Mouse (Mus musculus) thymus, adult 2 months (tissue): ENCODE measurements around the gene Cenpk. TPM values are rescaled to one million over a fixed set of nuclear protein-coding genes. Genes with fewer than 3 reads are reported as not detected.

Experiments
- DNase-seq: peaks from one replicate; pipeline ENCODE4 v3.0.0; 2021
- H3K27ac ChIP-seq: fragments of 200-500 bp; 2 replicates; pipeline ENCODE4 v1.5.1; 2012; ENCODE audit warnings: low read length, control low read depth; ENCODE audit not compliant: control insufficient read depth, insufficient read depth
- H3K27me3 ChIP-seq: fragments of 200-500 bp; 2 replicates; pipeline ENCODE4 v1.6.1; 2012; ENCODE audit warnings: mild to moderate bottlenecking, low read length, moderate library complexity, mixed read lengths; ENCODE audit not compliant: control insufficient read depth, insufficient read depth
- H3K36me3 ChIP-seq: fragments of 200-500 bp; 2 replicates; pipeline ENCODE4 v1.6.1; 2012; ENCODE audit warnings: mild to moderate bottlenecking, low read length, moderate library complexity; ENCODE audit not compliant: control insufficient read depth, insufficient read depth
- H3K4me1 ChIP-seq: fragments of 200-500 bp; replicated peaks from 2 replicates; pipeline ENCODE4 v1.6.1; 2012; ENCODE audit warnings: low read length; ENCODE audit not compliant: control insufficient read depth, insufficient read depth
- H3K4me3 ChIP-seq: fragments of 200-500 bp; 2 replicates; pipeline ENCODE4 v1.5.1; 2012; ENCODE audit warnings: mild to moderate bottlenecking, low read length, control low read depth, moderate library complexity; ENCODE audit not compliant: control insufficient read depth, insufficient read depth
- CTCF ChIP-seq: fragments of 200-500 bp; IDR thresholded peaks from 2 replicates; pipeline ENCODE4 v1.5.1; 2012; ENCODE audit warnings: mild to moderate bottlenecking, control low read depth, low read length, moderate library complexity, borderline replicate concordance; ENCODE audit not compliant: control insufficient read depth, poor library complexity, insufficient read depth; ENCODE audit errors: extremely low read depth
- POLR2A ChIP-seq: fragments of 200-500 bp; IDR thresholded peaks from 2 replicates; pipeline ENCODE4 v1.6.1; 2012; ENCODE audit warnings: mild to moderate bottlenecking, low read length, control low read depth, moderate library complexity; ENCODE audit not compliant: control insufficient read depth, poor library complexity, insufficient read depth; ENCODE audit errors: extremely low read depth
- WGBS: fragments of 180-500 bp; shearing (Covaris S2); methylation state at CpG from one replicate; pipeline ENCODE4 v1.1.7; 2018; 5-methylcytosine and 5-hydroxymethylcytosine counted together
- polyA plus RNA-seq: library from polyadenylated mRNA; depleted of rRNA; stranded (reverse); fragments of >200 nt; gene quantifications from 2 replicates; pipeline ENCODE4 v1.2.3, GENCODE M21; 2012

The Cenpk gene
- polyA plus RNA-seq, 1 experiment = 0.54 TPM

DNA sequence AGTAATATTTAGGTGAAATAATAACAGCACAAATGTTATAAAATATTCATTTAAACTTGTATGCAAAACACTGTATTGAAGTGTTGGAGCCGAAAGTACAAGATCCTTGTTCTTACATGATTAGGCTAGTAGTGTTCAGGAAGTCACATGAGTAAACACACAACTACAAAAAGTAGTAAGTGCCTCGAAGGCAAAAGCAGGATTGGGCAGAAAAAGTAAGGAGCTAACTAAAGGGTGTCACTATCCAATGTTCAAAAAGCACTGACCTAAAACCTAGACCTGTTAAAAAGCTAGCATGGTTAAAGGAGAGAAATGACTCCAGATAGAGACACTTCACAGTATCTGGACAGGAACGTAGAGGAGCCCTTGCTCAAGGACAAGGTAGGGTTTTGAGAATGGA lies 933 bp upstream of the Cenpk start:
- TF ChIP-seq CTCF (no peak), POLR2A (no peak)
- Histone ChIP-seq H3K27ac (no peak overlapping the region), H3K36me3 (no peaks in the 10 kb centered on the region; the same call in none of the 2 replicates), H3K4me1 (no peaks in the 10 kb centered on the region), H3K27me3 (no peaks in the 10 kb centered on the region), H3K4me3 (no peak overlapping the region)
- WGBS = 16% methylated on average over 3 of the region's 3 CpGs
- DNase-seq = no peak

GRCm38 (mm10) chr13:104229181-104229580 lies 770 bp downstream of the Cenpk start:
- no peak for DNase-seq
- Histone ChIP-seq H3K36me3 (peaks cover 3% of the 10 kb centered on the region), H3K27me3 (no peaks in the 10 kb centered on the region), H3K4me3 (peak overlapping the region; percentile 60), H3K4me1 (no peaks in the 10 kb centered on the region), H3K27ac (no peak overlapping the region)
- WGBS = 4% methylated on average over 15 of the region's 15 CpGs
- no peak for TF ChIP-seq POLR2A
- TF ChIP-seq CTCF = no peak

DNA sequence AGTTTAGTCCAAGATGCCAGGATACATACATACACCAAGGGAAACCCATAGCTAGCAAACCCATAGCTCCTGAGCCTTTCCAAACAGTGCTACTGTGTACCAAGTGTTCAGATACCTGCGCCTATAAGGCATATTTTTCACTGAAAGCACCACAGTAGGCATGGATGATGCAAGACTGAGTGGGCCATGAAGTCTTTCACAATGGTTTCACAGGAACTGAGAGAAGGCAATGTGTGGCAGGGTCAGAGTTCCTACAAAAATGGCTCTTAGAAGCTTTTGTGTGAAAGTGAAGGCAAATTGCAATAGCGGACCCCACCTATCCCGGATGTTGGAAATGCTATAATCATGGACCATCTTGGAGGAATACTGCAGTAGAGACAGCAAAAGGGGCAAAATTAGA lies 30.6 kb downstream of the Cenpk start:
- H3K4me3 ChIP-seq = no peak overlapping the region
- 95% methylated on average over 3 of the region's 3 CpGs for WGBS
- H3K27ac ChIP-seq = no peak overlapping the region
- DNase-seq = no peak
- TF ChIP-seq CTCF (no peak), POLR2A (no peak)
- H3K36me3 ChIP-seq = no peaks in the 10 kb centered on the region
- H3K4me1 ChIP-seq = no peaks in the 10 kb centered on the region
- no peaks in the 10 kb centered on the region for H3K27me3 ChIP-seq

DNA sequence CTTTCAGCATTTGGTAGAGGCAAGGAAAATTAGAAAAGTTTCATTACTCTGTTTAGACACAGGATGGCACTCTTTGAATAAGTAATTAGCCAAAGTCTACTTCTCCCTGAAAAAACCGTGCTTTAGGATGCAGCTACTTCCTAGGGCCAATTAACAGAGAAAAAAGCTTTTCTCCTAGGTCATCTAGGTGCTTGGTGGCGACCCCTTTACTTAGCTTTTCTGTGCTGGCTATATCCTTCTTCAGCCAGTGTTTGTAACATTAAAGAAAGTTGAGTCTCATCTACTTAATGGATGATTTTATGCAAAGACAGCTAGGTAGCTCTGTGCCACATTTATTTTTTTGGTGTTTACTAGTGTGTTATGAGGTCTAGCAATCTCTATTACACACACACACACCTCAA lies 56.6 kb downstream of the Cenpk start:
- 2% methylated on average over 2 of the region's 2 CpGs for WGBS
- no peak overlapping the region for H3K4me3 ChIP-seq
- H3K36me3 ChIP-seq = no peaks in the 10 kb centered on the region
- TF ChIP-seq CTCF = no peak
- TF ChIP-seq POLR2A = no peak
- peaks cover 4% of the 10 kb centered on the region for H3K4me1 ChIP-seq
- DNase-seq = peak; percentile 11
- no peaks in the 10 kb centered on the region for H3K27me3 ChIP-seq
- H3K27ac ChIP-seq = no peak overlapping the region

- TF ChIP-seq POLR2A (no peak), CTCF (no peak)
- Histone ChIP-seq H3K27ac (peak overlapping the region; percentile 88), H3K4me3 (peak overlapping the region; percentile 56), H3K36me3 (no peaks in the 10 kb centered on the region), H3K27me3 (no peaks in the 10 kb centered on the region), H3K4me1 (peaks cover 4% of the 10 kb centered on the region)
- DNase-seq = peak; percentile 34
- WGBS = 2% methylated on average over 10 of the region's 10 CpGs
Measured at GRCm38 (mm10) chr13:104285737-104286311, 57.4 kb downstream of the Cenpk start.

- Histone ChIP-seq H3K4me3 (peak overlapping the region; percentile 56; the same call in 1 of the 2 replicates), H3K36me3 (no peaks in the 10 kb centered on the region), H3K27me3 (no peaks in the 10 kb centered on the region), H3K27ac (peak overlapping the region; percentile 88; the same call in 1 of the 2 replicates), H3K4me1 (peaks cover 4% of the 10 kb centered on the region)
- DNase-seq = no peak
- TF ChIP-seq POLR2A (no peak), CTCF (no peak)
- WGBS = 1% methylated on average over 4 of the region's 4 CpGs
Measured at GRCm38 (mm10) chr13:104286336-104286735, 57.9 kb downstream of the Cenpk start.

DNA sequence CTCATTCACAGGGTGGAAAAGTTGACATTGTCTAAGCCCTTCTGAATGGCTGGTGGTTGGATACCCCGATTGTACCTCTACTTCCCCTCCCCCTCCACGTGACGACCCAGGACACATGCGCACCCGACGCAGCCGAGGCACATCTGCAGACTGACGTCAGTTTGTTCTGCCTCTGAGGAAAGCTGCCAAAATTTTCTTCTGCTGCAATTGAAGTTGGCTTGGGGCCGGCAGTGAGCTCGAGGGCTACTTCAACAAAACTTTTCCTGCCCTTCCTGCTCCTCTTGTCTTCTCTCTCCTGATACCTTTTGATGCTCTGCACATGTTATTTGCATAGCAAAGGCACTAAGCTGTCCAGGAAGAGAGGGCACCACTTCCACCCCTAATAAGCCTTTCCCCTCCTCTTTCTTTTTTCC lies 58.5 kb downstream of the Cenpk start:
- Histone ChIP-seq H3K27ac (peak overlapping the region; percentile 80), H3K27me3 (no peaks in the 10 kb centered on the region), H3K4me1 (peaks cover 4% of the 10 kb centered on the region), H3K4me3 (peak overlapping the region; percentile 34), H3K36me3 (no peaks in the 10 kb centered on the region)
- WGBS = under 1% methylated on average over 10 of the region's 10 CpGs
- peak; percentile 89 for DNase-seq
- TF ChIP-seq POLR2A (peak; percentile 70; the same call in 1 of the 2 replicates), CTCF (0 out of 2 replicates have a peak, but pooled peaks have one; percentile 48)
